Comparison of ENCODE assay signal across 13 mouse cellular contexts in genomic region chr8:126683950-126684349, GRCm38 (mm10).
DNase-seq lines count a peak whose midpoint lies in the region; ATAC-seq lines count a peak whose summit lies in the region.
"Had no signal": no experiment of that assay in that cellular context is flagged by ENCODE, and none has a peak within 500 bp of the region (broad histone marks: within the 10 kb centered on the region; RNA-seq: fewer than 3 reads in every experiment).

No protein-coding gene starts in this region.

- no peaks in the 10 kb centered on the region for H3K36me3 ChIP-seq in liver, embryonic 12.5 days
- H3K36me3 ChIP-seq in neural tube, embryonic 15.5 days, result no peaks in the 10 kb centered on the region
- H3K36me3 ChIP-seq: embryonic facial prominence, embryonic 13.5 days; liver, embryonic 13.5 days; midbrain, embryonic 15.5 days had no signal

- H3K4me3 ChIP-seq in liver, embryonic 12.5 days, result no peak overlapping the region
- no peak overlapping the region for H3K4me3 ChIP-seq in neural tube, embryonic 15.5 days (replicated peaks)
- H3K4me3 ChIP-seq: embryonic facial prominence, embryonic 13.5 days; liver, embryonic 13.5 days; midbrain, embryonic 15.5 days had no signal

- peak; percentile 60 to 62 for DNase-seq in cerebellum, postnatal 10 days
- DNase-seq in cerebellum, postnatal 36 days, result no peak
- no peak for DNase-seq in liver
- peak; percentile 80 for DNase-seq in adrenal gland, postnatal 10 days
- peak; percentile 36 to 51 for DNase-seq in lung, postnatal 4 days
- no peak for DNase-seq in urinary bladder, postnatal 4 days (ENCODE audit: low spot score in 2 of 2)
- DNase-seq: cerebellum, adult 2 months; kidney, adult 2 months; liver, embryonic 13.5 days had no signal

- no peak overlapping the region for H3K4me2 ChIP-seq in liver, embryonic 12.5 days
- H3K4me2 ChIP-seq in neural tube, embryonic 15.5 days, result no peak overlapping the region
- H3K4me2 ChIP-seq: embryonic facial prominence, embryonic 13.5 days; liver, embryonic 13.5 days; midbrain, embryonic 15.5 days had no signal

- H3K4me1 ChIP-seq in liver, embryonic 12.5 days, result peaks cover 13% of the 10 kb centered on the region
- peaks cover 8% of the 10 kb centered on the region for H3K4me1 ChIP-seq in neural tube, embryonic 15.5 days
- H3K4me1 ChIP-seq: liver, embryonic 13.5 days; midbrain, embryonic 15.5 days had no signal

- WGBS in liver, embryonic 12.5 days (ENCODE audit: insufficient replicate concordance), result 25% methylated on average over 4 of the region's 4 CpGs
- WGBS in neural tube, embryonic 15.5 days, result 76% methylated on average over 4 of the region's 4 CpGs

- H3K9me3 ChIP-seq in liver, embryonic 12.5 days (replicated peaks), result no peaks in the 10 kb centered on the region
- H3K9me3 ChIP-seq in neural tube, embryonic 15.5 days (replicated peaks), result no peaks in the 10 kb centered on the region
- H3K9me3 ChIP-seq: embryonic facial prominence, embryonic 13.5 days; liver, embryonic 13.5 days; midbrain, embryonic 15.5 days had no signal

- 0 out of 2 replicates have a peak overlapping the region, but pooled peaks have one; percentile 3 for H3K27ac ChIP-seq in liver, embryonic 12.5 days
- no peak overlapping the region for H3K27ac ChIP-seq in neural tube, embryonic 15.5 days (replicated peaks)
- H3K27ac ChIP-seq: liver, embryonic 13.5 days; midbrain, embryonic 15.5 days had no signal

- no peak for ATAC-seq in liver, embryonic 12.5 days
- no peak for ATAC-seq in neural tube, embryonic 15.5 days (ENCODE audit: low FRiP score)
- ATAC-seq: midbrain, embryonic 15.5 days had no signal

- no peak overlapping the region for H3K9ac ChIP-seq in liver, embryonic 12.5 days
- H3K9ac ChIP-seq in neural tube, embryonic 15.5 days (replicated peaks), result no peak overlapping the region
- H3K9ac ChIP-seq: embryonic facial prominence, embryonic 13.5 days; liver, embryonic 13.5 days; midbrain, embryonic 15.5 days had no signal

- H3K27me3 ChIP-seq in liver, embryonic 12.5 days (replicated peaks), result no peaks in the 10 kb centered on the region
- no peaks in the 10 kb centered on the region for H3K27me3 ChIP-seq in neural tube, embryonic 15.5 days (replicated peaks)
- H3K27me3 ChIP-seq: embryonic facial prominence, embryonic 13.5 days; liver, embryonic 13.5 days; midbrain, embryonic 15.5 days had no signal

Comparison
In these comparisons a context has a peak if more than half of its experiments do, and no peak if none do; other contexts are left out.
1. DNase-seq: peak in cerebellum, postnatal 10 days (2 of 2), adrenal gland, postnatal 10 days (single experiment) and lung, postnatal 4 days (2 of 2); none in cerebellum, postnatal 36 days (0 of 2), liver (single experiment) and urinary bladder, postnatal 4 days (0 of 2).